Mouse (Mus musculus): ENCODE results near the gene Spin1.

- TF ChIP-seq CTCF (IDR thresholded peaks at IDR 0.05; ENCODE audit: insufficient read depth, low read depth, low read length) = no peak
- no peak for TF ChIP-seq POLR2A (IDR thresholded peaks at IDR 0.05; ENCODE audit: insufficient read depth, low read depth, low read length)
Observed at GRCm38 (mm10) chr13:51198186-51198585, 97.5 kb downstream of the Spin1 start.
